Mouse (Mus musculus) E14TG2a.4 (cell line): ENCODE measurements around the gene Lpcat2.
"Not testable (repeated sequence)": the region's sequence is repeated elsewhere in the genome, so short reads cannot be mapped to it uniquely, and the experiment has no call there.

Experiments
- H3K27me3 ChIP-seq: 2 replicates; pipeline ENCODE4 v1.6.1; 2014; ENCODE audit warnings: low read length, control low read depth; ENCODE audit not compliant: insufficient read depth
- H3K36me3 ChIP-seq: 2 replicates; pipeline ENCODE4 v1.6.1; 2014; ENCODE audit warnings: low read length, control low read depth; ENCODE audit not compliant: insufficient read depth
- H3K4me1 ChIP-seq: replicated peaks from 2 replicates; pipeline ENCODE4 v1.6.1; 2014; ENCODE audit warnings: low read depth, low read length, control low read depth
- H3K4me3 ChIP-seq: replicated peaks from 2 replicates; pipeline ENCODE4 v1.5.1; 2014; ENCODE audit warnings: mild to moderate bottlenecking, low read length
- H3K9me3 ChIP-seq: 2 replicates; pipeline ENCODE4 v1.6.1; 2014; ENCODE audit warnings: low read length, control low read depth
- CTCF ChIP-seq: conservative IDR thresholded peaks from 2 replicates; pipeline ENCODE4 v1.5.1; 2014; ENCODE audit warnings: low read length
- NANOG ChIP-seq: IDR thresholded peaks from 2 replicates; pipeline ENCODE4 v1.6.1; 2014; ENCODE audit warnings: borderline replicate concordance, low read length, mixed read lengths
- POU5F1 ChIP-seq: IDR thresholded peaks from 2 replicates; pipeline ENCODE4 v1.6.1; 2014; ENCODE audit warnings: low read length, borderline replicate concordance

The Lpcat2 gene

DNA sequence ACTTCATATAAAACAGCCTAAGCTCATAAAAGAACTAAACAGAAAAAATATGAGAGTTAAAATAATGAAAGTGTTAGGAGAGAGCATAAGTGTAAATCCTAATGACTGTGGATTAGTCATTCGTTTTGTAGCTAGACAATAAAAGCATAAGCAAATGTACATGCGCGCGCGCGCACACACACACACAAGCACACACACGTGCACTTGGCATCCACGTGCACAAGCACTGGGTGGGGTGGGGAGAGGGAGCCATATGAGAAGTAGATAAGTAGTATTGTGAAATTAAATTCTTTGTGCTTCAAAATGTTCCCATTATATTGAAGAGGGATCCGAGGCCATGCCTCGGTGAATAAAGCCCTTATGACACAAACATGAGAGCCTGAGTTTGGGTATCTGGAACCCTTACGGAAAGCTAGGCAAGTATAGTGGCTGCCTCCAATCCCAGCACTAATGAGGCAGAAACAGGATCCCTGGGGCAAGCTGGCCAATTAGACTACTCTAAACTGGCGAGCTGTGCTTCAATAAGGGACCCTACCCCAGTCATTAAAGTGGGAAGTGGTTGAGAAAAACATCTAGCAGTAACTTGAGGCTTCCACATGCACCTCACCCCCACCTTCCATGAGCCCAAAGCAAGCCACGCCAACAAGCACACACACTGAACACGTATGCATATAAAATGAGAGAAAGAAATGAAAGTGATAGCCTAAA, 3.5 kb downstream of the Lpcat2 start:
- Histone ChIP-seq H3K36me3 (no peaks in the 10 kb centered on the region), H3K4me3 (no peak overlapping the region), H3K9me3 (no peaks in the 10 kb centered on the region), H3K4me1 (peaks cover 10% of the 10 kb centered on the region), H3K27me3 (peaks cover 24% of the 10 kb centered on the region)
- no peak for TF ChIP-seq CTCF
- no peak for TF ChIP-seq POU5F1
- no peak for TF ChIP-seq NANOG

DNA sequence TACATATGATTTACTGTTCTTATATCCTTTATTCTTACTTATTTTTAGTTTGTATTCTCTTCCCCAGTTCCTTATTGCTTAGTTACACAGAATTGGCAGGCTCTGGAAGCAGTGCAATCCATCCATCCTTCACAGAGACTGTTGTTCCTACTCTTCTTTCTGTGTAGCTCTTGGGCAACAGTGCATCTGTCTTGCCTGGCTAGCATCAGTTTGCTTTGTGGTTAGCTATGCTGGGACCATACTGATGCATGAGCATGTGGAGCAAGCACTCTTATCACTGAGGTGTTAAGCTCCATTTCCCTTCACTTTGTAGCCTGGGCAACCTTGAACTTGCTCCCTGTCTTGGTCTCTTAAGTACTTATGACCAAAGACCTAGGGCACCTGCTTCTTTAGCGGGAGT, 6.8 kb downstream of the Lpcat2 start:
- Histone ChIP-seq H3K27me3 (no peaks in the 10 kb centered on the region), H3K4me3 (no peak overlapping the region), H3K9me3 (no peaks in the 10 kb centered on the region), H3K36me3 (no peaks in the 10 kb centered on the region), H3K4me1 (no peaks in the 10 kb centered on the region)
- TF ChIP-seq POU5F1 (no peak), CTCF (no peak), NANOG (no peak)

DNA sequence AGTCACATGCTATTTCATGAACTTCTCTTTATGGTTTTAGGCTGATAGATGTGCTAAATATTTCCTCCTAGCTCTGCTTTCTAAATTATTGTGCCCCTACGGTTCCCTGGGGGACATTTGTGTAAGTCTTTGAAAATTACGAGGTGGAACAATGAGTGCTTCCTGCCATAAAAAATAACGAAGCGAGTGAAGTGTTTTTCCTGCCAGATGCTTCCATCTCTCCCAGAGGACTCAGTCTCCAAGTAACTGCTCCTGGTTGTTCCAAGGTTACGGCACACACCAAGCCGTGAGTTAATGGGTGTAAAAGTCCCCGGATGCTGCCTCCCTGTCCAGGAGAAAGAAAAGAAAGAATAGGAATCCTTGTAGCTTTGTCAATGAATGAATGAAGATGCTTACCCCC, 15.1 kb downstream of the Lpcat2 start:
- Histone ChIP-seq H3K4me1 (no peaks in the 10 kb centered on the region), H3K4me3 (no peak overlapping the region), H3K27me3 (no peaks in the 10 kb centered on the region), H3K36me3 (no peaks in the 10 kb centered on the region), H3K9me3 (no peaks in the 10 kb centered on the region)
- TF ChIP-seq CTCF (no peak), POU5F1 (no peak), NANOG (no peak)

DNA sequence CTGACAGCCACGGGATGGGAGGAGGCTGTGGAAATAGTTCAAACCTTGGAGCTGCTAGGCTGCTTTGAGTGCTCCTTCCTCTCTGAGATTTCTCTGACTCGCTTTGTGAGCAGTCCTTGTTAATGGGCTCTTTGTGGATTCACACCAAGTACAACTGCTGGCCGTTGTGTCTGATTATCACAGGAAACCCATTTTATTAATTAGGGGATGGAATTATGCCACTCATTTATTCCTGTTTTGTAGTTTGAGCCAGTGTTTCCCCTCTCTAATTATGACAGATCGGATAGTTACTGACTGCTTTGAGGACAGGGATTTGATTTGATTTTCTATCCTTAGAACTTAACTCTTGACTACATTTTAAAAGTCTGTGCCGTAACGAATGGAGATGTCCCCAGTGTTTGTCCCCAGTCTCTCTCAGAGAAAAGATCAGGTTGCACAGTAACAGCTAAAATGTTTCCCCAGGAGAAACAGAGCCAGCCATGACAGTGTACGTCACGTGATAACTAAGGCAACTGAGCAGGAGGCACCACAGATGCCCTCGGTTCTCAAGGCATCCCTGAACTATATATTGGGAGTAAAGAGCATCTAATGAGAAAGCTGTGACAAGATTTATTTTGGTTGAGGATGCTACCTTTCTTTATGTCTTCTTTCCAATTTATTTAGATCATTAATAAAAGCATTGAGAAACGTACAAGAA, 17.1 kb downstream of the Lpcat2 start:
- TF ChIP-seq NANOG, result no peak
- no peak for TF ChIP-seq POU5F1
- no peak for TF ChIP-seq CTCF
- no peaks in the 10 kb centered on the region for H3K4me1 ChIP-seq
- H3K9me3 ChIP-seq, result no peaks in the 10 kb centered on the region
- H3K27me3 ChIP-seq, result no peaks in the 10 kb centered on the region
- no peak overlapping the region for H3K4me3 ChIP-seq
- H3K36me3 ChIP-seq, result no peaks in the 10 kb centered on the region

DNA sequence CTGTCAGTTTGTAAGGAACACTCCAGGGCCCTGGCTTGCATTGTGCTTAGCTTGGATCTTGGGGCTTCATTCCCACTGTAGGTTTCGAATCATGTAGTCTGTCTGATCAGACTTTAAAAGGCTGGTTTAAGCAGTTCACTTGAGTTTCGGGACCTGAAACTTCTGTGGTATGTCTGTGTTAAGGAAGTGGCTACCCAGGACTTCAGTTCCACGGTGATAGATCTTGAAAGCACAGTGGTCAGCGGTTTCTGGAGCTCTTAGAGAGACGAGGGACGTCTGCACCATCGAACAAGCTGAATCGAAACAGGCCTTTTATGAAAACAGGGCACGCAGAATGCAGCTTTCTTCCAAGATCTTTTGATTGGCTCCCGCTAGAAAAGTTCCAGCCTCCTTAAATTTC, 20.7 kb downstream of the Lpcat2 start:
- Histone ChIP-seq H3K36me3 (no peaks in the 10 kb centered on the region), H3K27me3 (no peaks in the 10 kb centered on the region), H3K4me3 (no peak overlapping the region), H3K9me3 (no peaks in the 10 kb centered on the region), H3K4me1 (no peaks in the 10 kb centered on the region)
- TF ChIP-seq NANOG (no peak), POU5F1 (no peak), CTCF (no peak)

DNA sequence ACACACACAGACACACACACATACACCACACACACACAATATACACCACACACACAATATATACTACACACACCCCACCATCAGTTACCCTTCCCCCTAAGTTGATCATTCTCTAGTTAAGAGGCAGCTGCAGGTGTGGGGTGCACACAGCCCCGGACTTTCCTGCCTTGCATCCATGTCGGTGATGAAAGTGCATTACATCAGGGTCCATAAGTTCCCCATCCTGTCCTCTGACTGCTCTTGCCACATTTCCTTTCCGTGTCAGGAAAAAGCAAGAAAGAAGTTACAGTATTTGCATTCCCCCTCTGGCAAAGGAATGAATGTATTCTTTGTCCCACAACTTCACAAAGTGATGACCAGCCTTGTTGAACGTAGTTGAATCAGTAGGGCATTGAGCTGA, 26.1 kb downstream of the Lpcat2 start:
- Histone ChIP-seq H3K9me3 (no peaks in the 10 kb centered on the region), H3K27me3 (no peaks in the 10 kb centered on the region), H3K4me3 (no peak overlapping the region), H3K36me3 (no peaks in the 10 kb centered on the region), H3K4me1 (no peaks in the 10 kb centered on the region)
- TF ChIP-seq POU5F1 (no peak), CTCF (no peak), NANOG (no peak)

DNA sequence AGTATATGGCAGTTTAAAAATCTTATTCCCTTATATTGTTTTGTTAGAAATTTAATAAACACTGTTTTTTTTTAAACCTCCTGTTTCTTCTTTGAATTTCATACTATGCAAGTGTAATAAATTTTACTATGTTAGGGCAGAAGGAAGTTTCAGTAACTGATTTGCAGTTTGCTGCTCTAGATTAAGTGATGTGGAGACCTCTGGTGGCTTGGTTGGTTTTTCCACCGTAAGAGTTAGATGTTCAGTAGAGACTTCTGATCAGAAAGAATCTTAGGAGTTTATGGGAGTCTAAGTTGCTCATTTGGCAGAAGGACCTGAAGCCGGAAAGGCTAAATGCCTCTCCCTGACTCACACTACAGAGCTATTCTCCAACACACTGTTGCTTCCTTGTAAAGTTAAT, 28.6 kb downstream of the Lpcat2 start:
- Histone ChIP-seq H3K9me3 (no peaks in the 10 kb centered on the region), H3K4me1 (peaks cover 6% of the 10 kb centered on the region; the same call in 1 of the 2 replicates), H3K4me3 (no peak overlapping the region), H3K27me3 (no peaks in the 10 kb centered on the region), H3K36me3 (no peaks in the 10 kb centered on the region)
- TF ChIP-seq CTCF, result no peak

DNA sequence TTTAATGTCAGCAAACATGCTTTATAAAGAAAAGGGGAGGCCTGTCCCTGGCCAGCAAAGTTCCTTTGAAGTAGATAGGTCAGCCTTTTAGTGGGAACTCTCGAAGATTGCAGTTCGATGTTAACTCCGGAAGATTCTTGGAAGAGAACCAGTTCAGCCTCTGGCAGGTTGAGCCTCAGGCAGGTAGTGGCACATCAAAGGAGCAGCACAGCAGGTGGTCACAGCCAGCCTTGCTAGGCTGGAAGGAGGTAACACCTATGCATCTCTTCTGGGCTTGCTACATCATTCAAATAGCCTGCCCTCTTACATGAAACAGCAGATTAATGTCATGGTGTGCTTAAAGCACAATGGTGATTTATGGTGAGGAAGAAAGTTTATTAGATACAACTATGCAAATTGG, 37.1 kb downstream of the Lpcat2 start:
- not testable (repeated sequence) for H3K4me1 ChIP-seq, H3K36me3 ChIP-seq

DNA sequence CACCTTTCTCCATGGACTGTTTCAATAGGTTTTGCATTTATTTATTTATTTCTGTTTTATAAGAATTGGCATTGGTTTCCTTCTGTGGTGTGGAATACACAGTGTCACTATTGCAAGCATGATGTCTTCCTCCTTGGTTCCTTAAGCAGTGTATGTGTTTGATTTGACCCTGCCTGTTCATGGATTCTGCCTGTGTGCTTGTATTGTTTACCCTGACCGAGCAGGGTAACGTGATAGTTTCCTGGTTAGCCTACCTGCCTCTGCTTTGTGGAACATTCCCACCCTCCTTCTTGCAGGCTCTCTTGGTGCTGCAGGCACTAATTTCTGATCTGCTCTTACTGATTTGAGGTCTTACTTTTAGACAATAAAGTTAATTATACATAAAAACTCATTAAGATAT, 38.7 kb downstream of the Lpcat2 start:
- Histone ChIP-seq H3K9me3 (no peaks in the 10 kb centered on the region), H3K4me3 (no peak overlapping the region), H3K36me3 (no peaks in the 10 kb centered on the region), H3K4me1 (no peaks in the 10 kb centered on the region), H3K27me3 (no peaks in the 10 kb centered on the region)
- TF ChIP-seq NANOG (no peak), POU5F1 (no peak), CTCF (no peak)

More for the DNA sequence above, 37.1 kb downstream of the Lpcat2 start:
- H3K9me3 ChIP-seq, H3K27me3 ChIP-seq, H3K4me3 ChIP-seq: not testable (repeated sequence)
